Mouse (Mus musculus) megakaryocyte, embryonic 14.5 days (primary cell): ENCODE data around the gene Fam178b. TPM values are rescaled to one million over a fixed set of nuclear protein-coding genes. Genes with fewer than 3 reads are reported as not detected.

ENCODE experiments used
- H3K27me3 ChIP-seq: replicated peaks from 2 replicates; pipeline ENCODE3; 2012; ENCODE audit warnings: inconsistent platforms
- H3K36me3 ChIP-seq: replicated peaks from 2 replicates; pipeline ENCODE3; 2012; ENCODE audit warnings: low read length, inconsistent platforms, mixed read lengths
- H3K4me1 ChIP-seq: 2 replicates; pipeline ENCODE4 v1.6.1; 2012; ENCODE audit warnings: inconsistent platforms
- H3K4me3 ChIP-seq: replicated peaks from 2 replicates; pipeline ENCODE3; 2012; ENCODE audit warnings: moderate library complexity, mild to moderate bottlenecking, inconsistent platforms
- H3K9me3 ChIP-seq: 2 replicates; pipeline ENCODE4 v1.6.1; 2012; ENCODE audit warnings: inconsistent platforms
- FLI1 ChIP-seq: IDR thresholded peaks from 2 replicates; pipeline ENCODE4 v1.6.1; 2012; ENCODE audit warnings: low read length, inconsistent platforms, mixed read lengths
- GATA1 ChIP-seq: IDR thresholded peaks from 3 replicates; pipeline ENCODE4 v1.6.1; 2012; ENCODE audit warnings: mixed read lengths, low read length, inconsistent platforms, borderline replicate concordance
- polyA plus RNA-seq: library from polyadenylated mRNA; stranded (reverse); fragments of >175 nt; gene quantifications from 2 replicates; pipeline ENCODE4 v1.2.3, GENCODE M21; 2012; ENCODE audit warnings: low replicate concordance; ENCODE audit not compliant: insufficient read depth

Gene Fam178b
- polyA plus RNA-seq, 1 experiment: 2.0 TPM

- peaks cover 90% of the 10 kb centered on the region for H3K4me1 ChIP-seq
- peaks cover 99% of the 10 kb centered on the region for H3K27me3 ChIP-seq
- TF ChIP-seq FLI1 (no peak), GATA1 (no peak)
- no peaks in the 10 kb centered on the region for H3K9me3 ChIP-seq
- no peak overlapping the region for H3K4me3 ChIP-seq
- H3K36me3 ChIP-seq: no peaks in the 10 kb centered on the region
Measured at GRCm38 (mm10) chr1:36559256-36559655, 123.7 kb downstream of the Fam178b start.

GRCm38 (mm10) chr1:36558031-36558993 is 124.7 kb downstream of the Fam178b start, which contains the start of gene Sema4c:
Gene Sema4c, minus strand, starts transcription at chr1:36558349.
- peaks cover 2% of the 10 kb centered on the region for H3K36me3 ChIP-seq
- H3K4me1 ChIP-seq: peaks cover 83% of the 10 kb centered on the region
- peak within 1 kb of the TSS; percentile 94 for H3K4me3 ChIP-seq
- peaks cover 99% of the 10 kb centered on the region for H3K27me3 ChIP-seq
- TF ChIP-seq FLI1 (no peak), GATA1 (no peak)
- H3K9me3 ChIP-seq: no peaks in the 10 kb centered on the region

- Histone ChIP-seq H3K4me3 (peak overlapping the region; percentile 94), H3K4me1 (peaks cover 77% of the 10 kb centered on the region), H3K36me3 (peaks cover 10% of the 10 kb centered on the region), H3K9me3 (no peaks in the 10 kb centered on the region), H3K27me3 (peaks cover 99% of the 10 kb centered on the region)
- TF ChIP-seq FLI1: no peak
- TF ChIP-seq GATA1: no peak
Measured at GRCm38 (mm10) chr1:36557457-36558011, 125.4 kb downstream of the Fam178b start.

- peaks cover 99% of the 10 kb centered on the region for H3K27me3 ChIP-seq
- peaks cover 73% of the 10 kb centered on the region for H3K4me1 ChIP-seq
- peaks cover 17% of the 10 kb centered on the region for H3K36me3 ChIP-seq
- TF ChIP-seq FLI1 (no peak), GATA1 (no peak)
- H3K4me3 ChIP-seq: peak overlapping the region; percentile 94
- H3K9me3 ChIP-seq: no peaks in the 10 kb centered on the region
Measured at GRCm38 (mm10) chr1:36556553-36557456, 126.2 kb downstream of the Fam178b start.

GRCm38 (mm10) chr1:36555798-36556395 is 127.1 kb downstream of the Fam178b start:
- no peak for TF ChIP-seq FLI1
- no peak for TF ChIP-seq GATA1
- Histone ChIP-seq H3K27me3 (peaks cover 95% of the 10 kb centered on the region), H3K4me1 (peaks cover 68% of the 10 kb centered on the region), H3K4me3 (peak overlapping the region; percentile 94), H3K36me3 (peaks cover 22% of the 10 kb centered on the region), H3K9me3 (no peaks in the 10 kb centered on the region)

- Histone ChIP-seq H3K36me3 (peaks cover 28% of the 10 kb centered on the region), H3K9me3 (no peaks in the 10 kb centered on the region), H3K27me3 (peaks cover 96% of the 10 kb centered on the region), H3K4me1 (peaks cover 60% of the 10 kb centered on the region), H3K4me3 (no peak overlapping the region)
- TF ChIP-seq GATA1: no peak
- no peak for TF ChIP-seq FLI1
Measured at GRCm38 (mm10) chr1:36554633-36555399, 128.2 kb downstream of the Fam178b start.

- H3K36me3 ChIP-seq: peaks cover 34% of the 10 kb centered on the region
- H3K4me3 ChIP-seq: no peak overlapping the region
- no peak for TF ChIP-seq GATA1
- TF ChIP-seq FLI1: no peak
- H3K9me3 ChIP-seq: no peaks in the 10 kb centered on the region
- H3K27me3 ChIP-seq: peaks cover 85% of the 10 kb centered on the region
- peaks cover 39% of the 10 kb centered on the region for H3K4me1 ChIP-seq
Measured at GRCm38 (mm10) chr1:36552506-36552905, 130.5 kb downstream of the Fam178b start.

GRCm38 (mm10) chr1:36551904-36552303 is 131.1 kb downstream of the Fam178b start:
- peaks cover 36% of the 10 kb centered on the region for H3K4me1 ChIP-seq
- no peak overlapping the region for H3K4me3 ChIP-seq
- no peaks in the 10 kb centered on the region for H3K9me3 ChIP-seq
- TF ChIP-seq FLI1 (no peak), GATA1 (no peak)
- H3K27me3 ChIP-seq: peaks cover 79% of the 10 kb centered on the region
- peaks cover 34% of the 10 kb centered on the region for H3K36me3 ChIP-seq
